Mouse (Mus musculus) MEL (cell line): ENCODE measurements around the gene Dnah5. TPM values are rescaled to one million over a fixed set of nuclear protein-coding genes. Genes with fewer than 3 reads are reported as not detected.

Source experiments
- DNase-seq: peaks from one replicate; pipeline ENCODE4 v3.0.0; 2011; ENCODE audit warnings: low read depth, low spot score
- H3K27ac ChIP-seq: 2 replicates; pipeline ENCODE4 v1.5.1; 2012; ENCODE audit warnings: low read depth, mild to moderate bottlenecking, control low read depth, low read length, moderate library complexity; ENCODE audit not compliant: control insufficient read depth
- H3K27me3 ChIP-seq, 2 experiments: fragments of 150-350 bp in 1 of 2; sonication (generic) in 1 of 2; 2 replicates each; pipeline ENCODE4 v1.6.1; 2012; ENCODE audit warnings: low read length in 2 of 2, mild to moderate bottlenecking in 2 of 2, improper control_type of control experiment in 1 of 2, moderate library complexity in 1 of 2; ENCODE audit not compliant: insufficient read depth in 2 of 2, control insufficient read depth in 1 of 2
- H3K36me3 ChIP-seq, 2 experiments: 2 replicates each; pipeline ENCODE4 v1.6.1; 2012 to 2014; ENCODE audit warnings: low read length in 2 of 2, improper control_type of control experiment in 1 of 2, inconsistent platforms in 1 of 2, mild to moderate bottlenecking in 1 of 2; ENCODE audit not compliant: insufficient read depth in 2 of 2, control insufficient read depth in 1 of 2
- H3K4me1 ChIP-seq, 2 experiments: fragments of 150-350 bp in 1 of 2; sonication (generic) in 1 of 2; 2 replicates each; pipeline ENCODE4 v1.6.1; 2012; ENCODE audit warnings: low read length in 2 of 2, improper control_type of control experiment in 1 of 2, mild to moderate bottlenecking in 1 of 2; ENCODE audit not compliant: insufficient read depth in 2 of 2, control insufficient read depth in 1 of 2
- H3K4me3 ChIP-seq, 2 experiments: fragments of 150-350 bp in 1 of 2; sonication (generic) in 1 of 2; 2 replicates each; pipeline ENCODE4 v1.5.1; 2012; ENCODE audit warnings: low read depth in 2 of 2, low read length in 2 of 2, mild to moderate bottlenecking in 2 of 2, moderate library complexity in 2 of 2, control low read depth in 1 of 2, improper control_type of control experiment in 1 of 2; ENCODE audit not compliant: control insufficient read depth in 1 of 2, insufficient read depth in 1 of 2
- H3K79me2 ChIP-seq: 2 replicates; pipeline ENCODE4 v1.6.1; 2012; ENCODE audit warnings: mild to moderate bottlenecking, low read length, moderate library complexity; ENCODE audit not compliant: control insufficient read depth, poor library complexity, insufficient read depth
- H3K9ac ChIP-seq: 2 replicates; pipeline ENCODE4 v1.6.1; 2012; ENCODE audit warnings: low read depth, mild to moderate bottlenecking, control low read depth, low read length, moderate library complexity; ENCODE audit not compliant: control insufficient read depth, poor library complexity, severe bottlenecking
- H3K9me3 ChIP-seq: fragments of 150-350 bp; sonication (generic); replicated peaks from 2 replicates; pipeline ENCODE4 v1.6.1; 2012; ENCODE audit warnings: mild to moderate bottlenecking, low read length, improper control_type of control experiment, moderate library complexity; ENCODE audit not compliant: insufficient read depth
- BHLHE40 ChIP-seq: IDR thresholded peaks from 2 replicates; pipeline ENCODE4 v1.6.1; 2012; ENCODE audit warnings: low read depth, mild to moderate bottlenecking, inconsistent platforms, low read length, improper control_type of control experiment, borderline replicate concordance
- ETS1 ChIP-seq: IDR thresholded peaks from 2 replicates; pipeline ENCODE4 v1.6.1; 2012; ENCODE audit warnings: low read depth, mild to moderate bottlenecking, inconsistent platforms, low read length, improper control_type of control experiment, moderate library complexity
- GABPA ChIP-seq: IDR thresholded peaks from 2 replicates; pipeline ENCODE4 v1.6.1; 2012; ENCODE audit warnings: low read depth, mild to moderate bottlenecking, inconsistent platforms, low read length, improper control_type of control experiment, moderate library complexity
- HCFC1 ChIP-seq: IDR thresholded peaks from 2 replicates; pipeline ENCODE4 v1.6.1; 2012; ENCODE audit warnings: low read depth, mild to moderate bottlenecking, inconsistent platforms, low read length, improper control_type of control experiment, moderate library complexity
- JUND ChIP-seq: IDR thresholded peaks from 2 replicates; pipeline ENCODE4 v1.6.1; 2011; ENCODE audit warnings: low read depth, mild to moderate bottlenecking, improper control_type of control experiment, low read length
- MAX ChIP-seq: IDR thresholded peaks from 2 replicates; pipeline ENCODE4 v1.6.1; 2011; ENCODE audit warnings: low read length, improper control_type of control experiment
- MEF2A ChIP-seq: IDR thresholded peaks from 2 replicates; pipeline ENCODE4 v1.6.1; 2014; ENCODE audit warnings: low read depth, mild to moderate bottlenecking, inconsistent platforms, low read length, improper control_type of control experiment; ENCODE audit not compliant: poor library complexity, insufficient replicate concordance, severe bottlenecking; ENCODE audit errors: extremely low read depth
- MXI1 ChIP-seq: IDR thresholded peaks from 2 replicates; pipeline ENCODE4 v1.6.1; 2011; ENCODE audit warnings: mild to moderate bottlenecking, low read depth, low read length, improper control_type of control experiment
- MYC ChIP-seq: IDR thresholded peaks from 2 replicates; pipeline ENCODE4 v1.6.1; 2011; ENCODE audit warnings: low read depth, mild to moderate bottlenecking, low read length, improper control_type of control experiment, moderate library complexity
- NRF1 ChIP-seq: IDR thresholded peaks from 2 replicates; pipeline ENCODE4 v1.6.1; 2014; ENCODE audit warnings: low read depth, mild to moderate bottlenecking, inconsistent platforms, low read length, improper control_type of control experiment, moderate library complexity; ENCODE audit not compliant: poor library complexity, insufficient read depth, severe bottlenecking
- POLR2AphosphoS2 ChIP-seq: IDR thresholded peaks from 2 replicates; pipeline ENCODE4 v1.6.1; 2011; ENCODE audit warnings: low read length, improper control_type of control experiment
- RAD21 ChIP-seq: IDR thresholded peaks from 2 replicates; pipeline ENCODE4 v1.6.1; 2011; ENCODE audit warnings: mild to moderate bottlenecking, low read depth, low read length, improper control_type of control experiment
- TBP ChIP-seq: IDR thresholded peaks from 2 replicates; pipeline ENCODE4 v1.8.0; 2011; ENCODE audit warnings: low read depth, low read length, improper control_type of control experiment
- TCF12 ChIP-seq: IDR thresholded peaks from 2 replicates; pipeline ENCODE4 v1.6.1; 2014; ENCODE audit warnings: low read depth, mild to moderate bottlenecking, inconsistent platforms, low read length, improper control_type of control experiment, moderate library complexity
- UBTF ChIP-seq: IDR thresholded peaks from 2 replicates; pipeline ENCODE4 v1.6.1; 2012; ENCODE audit warnings: low read depth, mild to moderate bottlenecking, inconsistent platforms, low read length, improper control_type of control experiment, moderate library complexity, borderline replicate concordance; ENCODE audit not compliant: insufficient read depth
- USF1 ChIP-seq: IDR thresholded peaks from 2 replicates; pipeline ENCODE4 v1.6.1; 2014; ENCODE audit warnings: low read depth, mild to moderate bottlenecking, inconsistent platforms, low read length, improper control_type of control experiment, moderate library complexity
- USF2 ChIP-seq, 2 experiments: IDR thresholded peaks; 2 replicates each; pipeline ENCODE4 v1.6.1; 2011 to 2012; ENCODE audit warnings: improper control_type of control experiment in 2 of 2, low read length in 2 of 2, borderline replicate concordance in 1 of 2, inconsistent platforms in 1 of 2, low read depth in 1 of 2, mild to moderate bottlenecking in 1 of 2; ENCODE audit not compliant: insufficient read depth in 1 of 2
- ZC3H11A ChIP-seq: IDR thresholded peaks from 2 replicates; pipeline ENCODE4 v1.6.1; 2012; ENCODE audit warnings: low read depth, mild to moderate bottlenecking, inconsistent platforms, low read length, improper control_type of control experiment
- ZMIZ1 ChIP-seq: IDR thresholded peaks from 2 replicates; pipeline ENCODE4 v1.6.1; 2012; ENCODE audit warnings: low read depth, mild to moderate bottlenecking, inconsistent platforms, low read length, improper control_type of control experiment, moderate library complexity
- ZNF384 ChIP-seq: IDR thresholded peaks from 2 replicates; pipeline ENCODE4 v1.6.1; 2012; ENCODE audit warnings: low read depth, mild to moderate bottlenecking, inconsistent platforms, low read length, improper control_type of control experiment
- polyA plus RNA-seq, 2 experiments: library from polyadenylated mRNA; stranded (reverse) in 1 of 2; unstranded in 1 of 2; fragments of >175 nt in 1 of 2; fragments of >200 nt in 1 of 2; gene quantifications; 2 replicates each; pipeline versions ENCODE4 v1.2.1 to v1.2.4; 2012; ENCODE audit warnings: low replicate concordance in 2 of 2, low read depth in 1 of 2; ENCODE audit not compliant: insufficient read length in 2 of 2, insufficient read depth in 1 of 2, missing spikeins in 1 of 2
- total RNA-seq: library from RNA; depleted of rRNA; stranded (reverse); fragments of 300-350 nt; gene quantifications from 2 replicates; pipeline ENCODE4 v1.2.3, GENCODE M21; 2012

The Dnah5 gene
- total and polyA plus RNA-seq, 3 experiments = not detected

- Histone ChIP-seq H3K36me3 (no peaks in the 10 kb centered on the region), H3K79me2 (no peaks in the 10 kb centered on the region), H3K4me1 (no peaks in the 10 kb centered on the region), H3K4me3 (no peak overlapping the region), H3K27ac (no peak overlapping the region), H3K27me3 (no peaks in the 10 kb centered on the region), H3K9ac (no peak overlapping the region), H3K9me3 (no peaks in the 10 kb centered on the region; the same call in 1 of the 2 replicates)
- TF ChIP-seq BHLHE40 (no peak), HCFC1 (no peak), MXI1 (no peak), USF2 (IDR thresholded peaks at IDR 0.05; ENCODE audit: borderline replicate concordance in 1 of 2, insufficient read depth in 1 of 2, low read depth in 1 of 2, low read length in 2 of 2) (no peak), JUND (no peak), POLR2AphosphoS2 (no peak), NRF1 (no peak), ZMIZ1 (no peak), UBTF (no peak), ETS1 (no peak)
- DNase-seq = no peak
These were observed 38.3 kb upstream of the Dnah5 start for GRCm38 (mm10) chr15:28165234-28165633.

GRCm38 (mm10) chr15:28166090-28166489 is 37.5 kb upstream of the Dnah5 start:
- H3K4me1 ChIP-seq = no peaks in the 10 kb centered on the region
- no peak for DNase-seq
- no peaks in the 10 kb centered on the region for H3K27me3 ChIP-seq
- TF ChIP-seq BHLHE40 (no peak), MAX (no peak), ETS1 (no peak), TBP (no peak), TCF12 (no peak), MEF2A (no peak), MYC (no peak), ZC3H11A (no peak), UBTF (no peak), USF1 (no peak), GABPA (no peak), ZNF384 (no peak), RAD21 (no peak)
- no peaks in the 10 kb centered on the region for H3K79me2 ChIP-seq
- H3K9ac ChIP-seq = no peak overlapping the region
- H3K36me3 ChIP-seq = no peaks in the 10 kb centered on the region
- no peaks in the 10 kb centered on the region for H3K9me3 ChIP-seq
- H3K27ac ChIP-seq = no peak overlapping the region
- H3K4me3 ChIP-seq = no peak overlapping the region
